Mouse (Mus musculus) adipose tissue, adult 10 weeks (tissue): ENCODE results near the gene Lmo3. TPM values are rescaled to one million over a fixed set of nuclear protein-coding genes. Genes with fewer than 3 reads are reported as not detected.

ENCODE experiments used
- polyA plus RNA-seq: library from polyadenylated mRNA; stranded (reverse); fragments of 350-450 nt; fragmentation: Illumina TruSeq; extraction: RNeasy Lipid Tissue Mini Kit (QIAGEN cat#74804); gene quantifications from one replicate; pipeline ENCODE4 v1.2.3, GENCODE M21; 2014; ENCODE audit warnings: low read depth, low replicate concordance

The Lmo3 gene
- polyA plus RNA-seq: 0.07 TPM

GRCm38 (mm10) chr6:138581734-138582505 is at the start of gene Lmo3:
Gene Lmo3, minus strand, starts transcription at chr6:138581968.

Other genes with a start within 250 kb of the Lmo3 start
- gene Igbp1b, start 76.6 kb upstream of the Lmo3 start, polyA plus RNA-seq: 0.69 TPM